Mouse (Mus musculus): ENCODE measurements around the gene Tmem63c. TPM values are rescaled to one million over a fixed set of nuclear protein-coding genes. Genes with fewer than 3 reads are reported as not detected.

The Tmem63c gene
- polyA plus RNA-seq, 1 experiment from 2014 or later = not detected

- no peak for TF ChIP-seq CTCF (IDR thresholded peaks at IDR 0.05; ENCODE audit: low read depth)
- WGBS = 9% methylated on average over 15 of the region's 15 CpGs
- no peak overlapping the region for H3K9ac ChIP-seq
- no peak overlapping the region for H3K4me2 ChIP-seq
- H3K4me3 ChIP-seq (ENCODE audit: low read depth, low read length) = no peak overlapping the region
- no peaks in the 10 kb centered on the region for H3K36me3 ChIP-seq (ENCODE audit: insufficient read depth)
- H3K9me3 ChIP-seq (ENCODE audit: low read depth, low read length) = no peaks in the 10 kb centered on the region
- peak; percentile 72 for DNase-seq
- H3K27me3 ChIP-seq (ENCODE audit: insufficient read depth, low read length) = peaks cover 14% of the 10 kb centered on the region
- ATAC-seq (ENCODE audit: insufficient read depth) = peak; percentile 42; the same call in 1 of the 2 replicates
- H3K4me1 ChIP-seq (ENCODE audit: insufficient read depth) = peaks cover 14% of the 10 kb centered on the region
- no peak overlapping the region for H3K27ac ChIP-seq (ENCODE audit: low read depth)
Measured at GRCm38 (mm10) chr12:86977833-86978232, 43.3 kb upstream of the Tmem63c start.

GRCm38 (mm10) chr12:86981180-86981579 is 40.0 kb upstream of the Tmem63c start:
- peaks cover 32% of the 10 kb centered on the region for H3K27me3 ChIP-seq (ENCODE audit: insufficient read depth, low read length)
- DNase-seq = no peak

GRCm38 (mm10) chr12:86983470-86984193 is 37.5 kb upstream of the Tmem63c start:
- no peak overlapping the region for H3K9ac ChIP-seq
- H3K4me1 ChIP-seq (ENCODE audit: insufficient read depth) = no peaks in the 10 kb centered on the region
- H3K4me2 ChIP-seq = no peak overlapping the region
- no peak overlapping the region for H3K4me3 ChIP-seq (ENCODE audit: low read depth, low read length)
- DNase-seq (peak; percentile 89), ATAC-seq (ENCODE audit: insufficient read depth) (peak; percentile 69; the same call in 1 of the 2 replicates)
- TF ChIP-seq CTCF (IDR thresholded peaks at IDR 0.05; ENCODE audit: low read depth) = no peak
- no peaks in the 10 kb centered on the region for H3K36me3 ChIP-seq (ENCODE audit: insufficient read depth)
- H3K27ac ChIP-seq (ENCODE audit: low read depth) = no peak overlapping the region
- H3K27me3 ChIP-seq (ENCODE audit: insufficient read depth, low read length) = peaks cover 51% of the 10 kb centered on the region
- 4% methylated on average over 27 of the region's 28 CpGs for WGBS
- H3K9me3 ChIP-seq (ENCODE audit: low read depth, low read length) = no peaks in the 10 kb centered on the region

More at GRCm38 (mm10) chr12:86981180-86981579, 40.0 kb upstream of the Tmem63c start:
- no peak overlapping the region for H3K27ac ChIP-seq (ENCODE audit: low read depth)
- H3K9me3 ChIP-seq (ENCODE audit: low read depth, low read length) = no peaks in the 10 kb centered on the region
- H3K9ac ChIP-seq = no peak overlapping the region
- H3K36me3 ChIP-seq (ENCODE audit: insufficient read depth) = no peaks in the 10 kb centered on the region
- no peak overlapping the region for H3K4me2 ChIP-seq
- WGBS = 26% methylated on average over 9 of the region's 9 CpGs
- H3K4me1 ChIP-seq (ENCODE audit: insufficient read depth) = no peaks in the 10 kb centered on the region; the same call in 1 of the 2 replicates
- no peak overlapping the region for H3K4me3 ChIP-seq (ENCODE audit: low read depth, low read length)
- TF ChIP-seq CTCF (IDR thresholded peaks at IDR 0.05; ENCODE audit: low read depth) = peak; percentile 33
- ATAC-seq (ENCODE audit: insufficient read depth) = no peak

GRCm38 (mm10) chr12:86984194-86984555 is 37.0 kb upstream of the Tmem63c start:
- no peaks in the 10 kb centered on the region for H3K36me3 ChIP-seq (ENCODE audit: insufficient read depth)
- DNase-seq = peak; percentile 80
- TF ChIP-seq CTCF (IDR thresholded peaks at IDR 0.05; ENCODE audit: low read depth) = no peak
- H3K9me3 ChIP-seq (ENCODE audit: low read depth, low read length) = no peaks in the 10 kb centered on the region
- no peak; the same call in 1 of the 2 replicates for ATAC-seq (ENCODE audit: insufficient read depth)
- H3K4me3 ChIP-seq (ENCODE audit: low read depth, low read length) = no peak overlapping the region
- no peaks in the 10 kb centered on the region for H3K4me1 ChIP-seq (ENCODE audit: insufficient read depth)
- H3K4me2 ChIP-seq = no peak overlapping the region
- H3K27ac ChIP-seq (ENCODE audit: low read depth) = no peak overlapping the region
- WGBS = 6% methylated on average over 6 of the region's 6 CpGs
- peaks cover 56% of the 10 kb centered on the region for H3K27me3 ChIP-seq (ENCODE audit: insufficient read depth, low read length)
- no peak overlapping the region for H3K9ac ChIP-seq

DNA sequence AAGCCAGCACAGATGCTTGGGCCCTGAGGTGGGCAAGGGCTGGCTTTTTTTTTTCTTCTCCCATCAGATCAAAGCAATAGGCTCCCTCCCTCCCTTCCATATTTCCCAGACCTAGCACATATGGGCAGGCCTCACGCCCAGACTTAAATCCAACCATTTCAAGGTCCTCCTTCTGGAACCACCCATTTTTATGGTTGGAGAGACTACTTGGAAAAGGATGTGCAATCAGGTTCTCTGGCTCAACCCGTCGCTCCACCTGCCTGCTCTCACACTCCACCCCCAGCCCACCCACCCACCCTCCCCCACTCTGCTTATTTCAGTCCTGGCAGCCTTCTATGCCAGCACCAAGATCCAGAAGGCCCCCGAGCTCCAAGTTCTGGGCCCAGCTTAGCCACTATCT is 34.6 kb upstream of the Tmem63c start:
- ATAC-seq (ENCODE audit: insufficient read depth) = no peak
- H3K9me3 ChIP-seq (ENCODE audit: low read depth, low read length) = no peaks in the 10 kb centered on the region
- H3K4me2 ChIP-seq = no peak overlapping the region
- peaks cover 69% of the 10 kb centered on the region for H3K27me3 ChIP-seq (ENCODE audit: insufficient read depth, low read length)
- no peaks in the 10 kb centered on the region; the same call in 1 of the 2 replicates for H3K4me1 ChIP-seq (ENCODE audit: insufficient read depth)
- H3K27ac ChIP-seq (ENCODE audit: low read depth) = no peak overlapping the region
- 65% methylated on average over 4 of the region's 4 CpGs for WGBS
- H3K36me3 ChIP-seq (ENCODE audit: insufficient read depth) = no peaks in the 10 kb centered on the region
- no peak for DNase-seq
- H3K9ac ChIP-seq = no peak overlapping the region
- no peak overlapping the region for H3K4me3 ChIP-seq (ENCODE audit: low read depth, low read length)
- no peak for TF ChIP-seq CTCF (IDR thresholded peaks at IDR 0.05; ENCODE audit: low read depth)

- no peaks in the 10 kb centered on the region; the same call in 1 of the 2 replicates for H3K4me1 ChIP-seq (ENCODE audit: insufficient read depth)
- H3K27ac ChIP-seq (ENCODE audit: low read depth) = no peak overlapping the region
- WGBS = 45% methylated on average over 16 of the region's 16 CpGs
- H3K27me3 ChIP-seq (ENCODE audit: insufficient read depth, low read length) = peaks cover 63% of the 10 kb centered on the region
- TF ChIP-seq CTCF (IDR thresholded peaks at IDR 0.05; ENCODE audit: low read depth) = no peak
- no peaks in the 10 kb centered on the region for H3K36me3 ChIP-seq (ENCODE audit: insufficient read depth)
- H3K4me3 ChIP-seq (ENCODE audit: low read depth, low read length) = no peak overlapping the region
- no peak for ATAC-seq (ENCODE audit: insufficient read depth)
- H3K9ac ChIP-seq = no peak overlapping the region
- no peaks in the 10 kb centered on the region for H3K9me3 ChIP-seq (ENCODE audit: low read depth, low read length)
- H3K4me2 ChIP-seq = no peak overlapping the region
- DNase-seq = no peak
Measured at GRCm38 (mm10) chr12:86988227-86988626, 32.9 kb upstream of the Tmem63c start.

DNA sequence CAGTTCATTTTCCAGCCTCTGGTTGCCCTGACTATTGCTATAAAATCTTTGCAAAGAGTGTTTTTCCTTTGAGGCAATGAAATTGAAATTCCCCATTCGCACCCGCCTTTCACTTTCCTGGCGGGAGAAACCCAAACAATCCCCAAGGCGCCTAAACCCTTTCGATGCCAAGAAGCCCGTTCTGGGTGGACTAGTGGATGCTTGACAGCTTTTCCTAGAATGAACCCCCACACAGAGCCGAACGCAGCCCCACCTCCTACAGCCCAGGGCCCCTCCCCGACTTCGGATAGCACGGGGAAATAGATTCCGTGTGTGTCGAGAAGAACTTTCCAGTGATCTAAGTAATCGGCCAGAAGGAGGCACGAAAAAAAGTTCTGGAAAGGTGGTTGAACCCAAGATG is 31.8 kb upstream of the Tmem63c start:
- Histone ChIP-seq H3K36me3 (ENCODE audit: insufficient read depth) (no peaks in the 10 kb centered on the region), H3K4me2 (no peak overlapping the region), H3K27me3 (ENCODE audit: insufficient read depth, low read length) (peaks cover 51% of the 10 kb centered on the region), H3K4me1 (ENCODE audit: insufficient read depth) (no peaks in the 10 kb centered on the region; the same call in 1 of the 2 replicates), H3K27ac (ENCODE audit: low read depth) (no peak overlapping the region), H3K9ac (no peak overlapping the region), H3K9me3 (ENCODE audit: low read depth, low read length) (no peaks in the 10 kb centered on the region), H3K4me3 (ENCODE audit: low read depth, low read length) (no peak overlapping the region; the same call in 1 of the 2 replicates)
- 11% methylated on average over 15 of the region's 15 CpGs for WGBS
- no peak for DNase-seq
- TF ChIP-seq CTCF (IDR thresholded peaks at IDR 0.05; ENCODE audit: low read depth) = no peak
- no peak for ATAC-seq (ENCODE audit: insufficient read depth)

Data from lung, embryonic 14.5 days (tissue).